Mouse (Mus musculus): ENCODE results near the gene Pate3.
"Not testable (repeated sequence)": the region's sequence is repeated elsewhere in the genome, so short reads cannot be mapped to it uniquely, and the experiment has no call there.

The Pate3 gene

DNA sequence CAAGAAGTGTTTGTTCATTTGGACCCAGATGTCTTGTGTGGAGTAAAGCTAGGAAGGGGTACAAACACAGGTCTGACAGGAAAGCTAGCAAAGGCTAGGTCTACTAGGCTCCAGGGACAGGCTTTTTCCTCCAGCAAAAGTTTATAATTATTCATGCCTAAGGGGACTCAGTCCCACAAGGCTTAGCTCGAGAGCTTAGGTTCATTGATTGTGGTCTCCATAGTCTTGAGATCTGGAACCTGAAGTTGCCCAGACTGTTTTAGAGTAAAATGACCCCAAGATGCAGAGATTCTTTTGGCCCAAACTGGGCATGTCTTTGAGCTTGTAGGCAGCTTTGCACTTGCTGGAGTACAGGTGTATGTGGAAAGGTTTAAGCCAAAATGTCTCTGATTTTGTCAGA lies at the start of gene Pate3:
Gene Pate3, minus strand, starts transcription at position 101 of the 400 bp plus-strand sequence.
- no peak for DNase-seq (ENCODE audit: low read depth, low spot score)

DNA sequence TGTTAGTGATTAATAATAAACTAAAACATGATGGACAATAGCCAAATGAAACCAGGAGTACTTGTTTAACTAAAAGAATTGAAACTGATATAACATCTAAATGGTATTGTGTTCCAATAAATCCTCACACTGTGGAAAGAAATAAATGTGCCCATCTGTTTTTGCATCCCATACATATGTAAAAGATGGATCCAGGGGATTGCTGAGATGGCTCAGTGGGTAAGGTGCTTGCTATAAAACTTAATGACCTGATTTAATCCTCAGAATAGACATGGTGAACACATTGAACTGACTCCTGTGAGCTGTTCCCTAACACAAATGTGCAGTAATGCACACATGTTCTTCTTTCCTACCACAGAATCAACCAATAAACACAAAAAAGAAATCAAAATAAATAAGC lies 43.9 kb upstream of the Pate3 start:
- DNase-seq (ENCODE audit: low read depth, low spot score) = no peak

DNA sequence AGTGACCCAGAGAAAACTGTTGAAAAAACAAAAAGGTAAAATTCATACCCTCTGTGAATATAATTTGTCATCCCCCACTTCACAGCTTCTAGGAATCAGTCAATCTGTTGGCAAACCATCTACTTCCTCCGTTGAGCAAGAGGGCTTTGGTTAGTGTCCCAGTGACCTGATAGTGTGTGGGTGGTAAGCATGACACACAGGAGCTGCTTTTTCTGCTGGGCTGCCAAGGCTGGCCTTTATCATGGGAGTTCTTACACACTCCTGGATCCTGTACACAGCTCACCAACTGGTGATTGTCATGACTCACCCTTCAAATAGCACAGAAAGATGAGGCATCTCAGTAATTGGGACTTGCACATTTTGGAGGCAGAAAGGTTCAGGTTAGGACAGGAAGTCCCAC lies 39.0 kb upstream of the Pate3 start, which contains the start of gene Pate1:
Gene Pate1, minus strand, starts transcription at position 378 of the 400 bp plus-strand sequence.
- DNase-seq (ENCODE audit: low read depth, low spot score) = no peak

DNA sequence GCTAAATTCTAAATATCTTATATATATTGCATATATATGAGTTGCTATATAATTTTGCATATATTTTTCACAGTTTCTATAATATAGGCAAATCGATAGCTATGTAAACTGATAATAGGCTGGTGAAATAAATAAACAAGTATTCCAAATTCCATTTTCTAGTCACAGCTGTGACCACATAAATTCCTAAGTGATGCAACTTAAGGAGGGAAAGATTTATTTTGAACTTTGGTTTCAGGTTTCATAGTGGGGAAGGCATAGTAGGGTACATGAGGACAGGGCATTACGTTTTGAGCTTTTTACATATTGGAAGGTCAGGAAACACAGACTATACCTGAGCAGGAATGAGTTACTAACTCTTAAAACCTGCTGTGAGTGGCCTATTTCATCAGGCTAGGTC lies 25.6 kb upstream of the Pate3 start:
- no peak for DNase-seq (ENCODE audit: low read depth, low spot score)

DNA sequence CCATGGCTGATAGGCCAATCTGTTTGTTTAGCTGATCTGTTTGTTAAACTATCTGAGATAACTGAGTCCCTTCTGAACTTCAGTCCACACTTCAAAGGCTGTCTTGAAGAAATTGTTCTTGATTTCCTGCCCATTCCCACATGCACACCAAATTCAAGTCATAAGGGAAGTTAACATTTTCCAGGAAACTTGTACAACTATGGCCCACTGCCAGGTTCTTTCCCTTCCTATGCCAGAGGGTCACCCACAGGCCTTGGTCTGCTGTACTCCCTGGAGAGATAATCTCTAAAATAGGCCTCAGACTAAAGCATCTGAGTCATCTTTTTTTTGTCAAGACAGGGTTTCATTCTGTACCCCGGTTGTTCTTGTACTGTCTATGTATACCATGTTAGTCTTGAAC lies 15.0 kb downstream of the Pate3 start:
- no peak for DNase-seq (ENCODE audit: low read depth, low spot score)

DNA sequence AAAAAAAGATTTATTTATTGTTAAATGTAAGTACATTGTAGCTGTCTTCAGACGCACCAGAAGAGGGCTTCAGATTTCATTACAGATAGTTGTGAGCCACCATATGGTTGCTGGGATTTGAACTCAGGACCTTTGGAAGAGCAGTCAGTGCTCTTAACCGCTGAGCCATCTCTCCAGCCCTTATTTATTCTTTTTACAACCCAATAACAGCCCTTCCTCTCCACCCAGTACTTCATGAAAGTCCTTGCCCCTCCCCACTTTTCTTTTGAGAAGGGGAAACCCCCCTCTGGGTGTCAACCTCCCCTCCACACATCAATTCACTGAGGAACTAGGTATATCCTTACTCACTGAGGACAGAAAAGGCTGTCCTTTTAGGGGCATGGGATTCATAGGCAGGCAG lies 31.2 kb downstream of the Pate3 start:
- DNase-seq (ENCODE audit: low read depth, low spot score) = not testable (repeated sequence)

DNA sequence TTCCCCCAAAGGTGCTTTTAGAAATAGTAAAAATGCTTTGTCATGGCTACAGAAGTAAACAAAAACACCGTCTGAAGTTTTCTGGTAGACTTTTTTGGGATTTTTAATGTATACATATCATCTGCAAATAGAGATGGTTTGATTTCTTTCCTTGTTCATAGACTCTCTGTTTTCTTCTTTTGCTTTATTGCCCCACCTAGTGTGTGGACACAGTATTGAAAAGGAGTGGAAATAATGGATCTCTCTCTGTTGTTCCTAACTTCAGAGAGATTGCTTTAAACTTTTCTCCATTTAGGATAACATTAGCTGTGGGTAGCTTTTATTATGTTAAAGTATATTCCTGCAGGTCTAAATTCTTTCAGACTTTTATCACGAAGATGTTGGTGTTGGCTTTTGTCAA lies 34.0 kb downstream of the Pate3 start:
- no peak for DNase-seq (ENCODE audit: low read depth, low spot score)

DNA sequence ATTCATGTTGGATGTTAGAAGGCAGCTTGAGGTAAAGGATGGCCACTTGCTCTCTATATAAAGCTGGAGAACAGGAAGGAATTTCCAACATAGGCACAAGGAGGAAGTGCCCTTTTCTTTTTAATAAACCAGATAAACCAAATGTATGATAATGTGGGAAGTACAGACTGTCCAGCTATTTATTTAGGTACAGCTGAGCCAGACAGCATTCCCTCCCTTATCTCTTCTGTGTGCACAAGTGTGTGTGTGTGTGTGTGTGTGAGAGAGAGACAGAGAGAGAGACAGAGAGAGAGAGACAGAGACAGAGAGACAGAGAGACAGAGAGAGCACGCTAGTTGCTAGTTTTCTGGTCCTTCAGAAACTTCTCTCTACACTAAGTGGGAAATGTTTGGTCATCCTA lies 36.2 kb downstream of the Pate3 start, which contains the start of gene Pate4:
Gene Pate4, minus strand, starts transcription at position 101 of the 400 bp plus-strand sequence.
- DNase-seq (ENCODE audit: low read depth, low spot score) = no peak

DNA sequence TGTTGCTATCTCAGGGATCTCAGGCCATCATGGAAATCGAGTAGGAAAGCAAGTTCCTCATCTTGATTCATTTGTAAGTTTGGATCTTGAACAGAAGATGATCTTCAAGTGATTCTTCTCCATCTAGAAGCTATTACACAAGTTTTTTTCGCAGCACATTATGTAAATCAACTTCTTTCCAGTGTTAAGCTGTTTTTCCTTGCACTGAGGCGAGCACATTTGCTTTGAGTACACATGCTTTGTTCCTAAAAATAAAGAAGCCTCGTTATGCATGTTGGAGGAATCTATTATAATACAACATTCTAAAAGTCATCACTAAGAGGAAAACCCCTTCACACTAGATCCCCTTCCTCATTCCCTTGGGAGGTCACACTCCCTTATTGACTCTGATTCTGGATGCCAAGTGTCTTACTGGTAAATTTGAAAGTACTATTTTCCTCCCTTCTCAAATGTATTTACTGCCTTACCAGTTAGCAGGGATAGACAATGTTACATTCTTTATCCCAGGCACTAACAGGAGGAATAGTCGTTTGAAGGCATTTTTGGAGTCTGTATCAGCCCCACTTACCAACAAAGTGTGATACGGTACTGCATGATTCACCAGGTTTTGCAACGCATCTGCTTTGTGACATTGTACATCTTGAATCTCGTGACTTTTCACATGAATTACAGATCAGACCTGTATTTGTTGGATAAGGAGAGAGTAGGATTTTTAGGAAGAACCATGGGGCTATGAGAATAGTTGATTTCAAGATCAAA lies 40.2 kb downstream of the Pate3 start:
- no peak for DNase-seq (ENCODE audit: low read depth, low spot score)
